Mouse (Mus musculus): ENCODE results near the gene Lsm5. TPM values are rescaled to one million over a fixed set of nuclear protein-coding genes. Genes with fewer than 3 reads are reported as not detected.
A peak's percentile ranks its signal among the peaks of the same experiment; 100 is the strongest.

Lsm5 gene
- polyA plus RNA-seq, 1 experiment, result 38.8 TPM

DNA sequence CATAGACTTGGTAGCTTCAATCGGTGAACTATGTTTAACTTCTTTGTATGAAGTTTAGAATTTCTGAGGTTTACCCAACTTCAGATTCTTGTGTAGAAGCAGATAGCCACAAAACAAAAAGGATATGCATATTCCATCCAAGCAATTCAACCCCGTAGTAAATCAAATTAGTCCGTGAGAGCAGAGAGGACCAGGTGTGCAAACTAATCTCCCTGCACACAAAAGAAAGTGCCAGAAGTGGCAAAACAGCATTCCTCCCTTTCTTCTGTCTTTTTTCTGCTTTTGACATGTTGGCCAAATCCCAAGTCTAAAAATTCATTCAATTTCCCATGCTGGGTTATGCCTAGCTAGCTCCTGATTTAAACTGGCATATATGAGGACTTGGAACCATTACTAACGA is 12.1 kb downstream of the Lsm5 start:
- Histone ChIP-seq H3K4me3 (no peak overlapping the region), H3K4me2 (ENCODE audit: low read depth) (no peak overlapping the region), H3K27me3 (ENCODE audit: control insufficient read depth, insufficient read depth, insufficient read length) (no peaks in the 10 kb centered on the region), H3K79me2 (ENCODE audit: control insufficient read depth, insufficient read depth) (no peaks in the 10 kb centered on the region), H3ac (ENCODE audit: control insufficient read depth, insufficient read length) (no peak overlapping the region), H3K36me3 (ENCODE audit: control insufficient read depth, insufficient read depth) (no peaks in the 10 kb centered on the region)
- no peak for TF ChIP-seq MYOD1 (IDR thresholded peaks at IDR 0.05; ENCODE audit: control insufficient read depth in 1 of 3, insufficient read length in 2 of 3, low read depth in 2 of 3)
- TF ChIP-seq POLR2AphosphoS2 (IDR thresholded peaks at IDR 0.05; ENCODE audit: insufficient read length, low read depth), result no peak
- TF ChIP-seq POLR2A (IDR thresholded peaks at IDR 0.05; ENCODE audit: insufficient read length, low read depth), result no peak
- TF ChIP-seq MAX (IDR thresholded peaks at IDR 0.05; ENCODE audit: low read depth), result no peak
- TF ChIP-seq CEBPB (IDR thresholded peaks at IDR 0.05; ENCODE audit: insufficient read depth, poor library complexity, severe bottlenecking), result no peak
- no peak for TF ChIP-seq MYOG (IDR thresholded peaks at IDR 0.05; ENCODE audit: control insufficient read depth in 1 of 3, insufficient read depth in 1 of 3, insufficient read length in 2 of 3, low read depth in 2 of 3)
- no peak for TF ChIP-seq TCF12 (IDR thresholded peaks at IDR 0.05; ENCODE audit: insufficient read depth, poor library complexity, severe bottlenecking)
- TF ChIP-seq TCF3 (IDR thresholded peaks at IDR 0.05; ENCODE audit: insufficient read length, low read depth), result no peak
- no peak for TF ChIP-seq REST (IDR thresholded peaks at IDR 0.05; ENCODE audit: insufficient read depth, insufficient read length)

DNA sequence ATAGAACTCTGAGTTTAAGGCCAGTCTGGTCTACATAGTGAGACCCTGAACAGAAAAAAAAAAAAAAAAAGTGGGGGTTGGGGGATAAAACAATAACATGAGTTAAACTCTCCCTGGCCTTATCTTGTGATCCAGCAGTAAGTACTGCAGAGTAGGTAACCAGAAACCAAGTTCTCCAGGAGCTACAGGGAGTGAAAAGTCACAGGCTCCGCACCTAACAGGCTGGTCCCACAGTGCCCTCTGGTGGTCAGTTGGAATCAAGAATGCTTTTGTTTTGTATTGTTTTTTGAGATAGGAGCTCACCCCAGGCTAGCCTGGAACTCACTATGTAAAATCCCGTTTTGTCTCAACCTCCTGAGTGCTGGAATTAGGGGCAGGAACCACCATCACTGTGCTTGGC is 13.3 kb downstream of the Lsm5 start:
- Histone ChIP-seq H3K4me3 (no peak overlapping the region), H3ac (ENCODE audit: control insufficient read depth, insufficient read length) (no peak overlapping the region), H3K79me2 (ENCODE audit: control insufficient read depth, insufficient read depth) (no peaks in the 10 kb centered on the region), H3K4me2 (ENCODE audit: low read depth) (no peak overlapping the region), H3K27me3 (ENCODE audit: control insufficient read depth, insufficient read depth, insufficient read length) (no peaks in the 10 kb centered on the region), H3K36me3 (ENCODE audit: control insufficient read depth, insufficient read depth) (no peaks in the 10 kb centered on the region)
- TF ChIP-seq MYOG (IDR thresholded peaks at IDR 0.05; ENCODE audit: control insufficient read depth in 1 of 3, insufficient read depth in 1 of 3, insufficient read length in 2 of 3, low read depth in 2 of 3), result no peak
- no peak for TF ChIP-seq USF1 (IDR thresholded peaks at IDR 0.05; ENCODE audit: low read depth)
- no peak for TF ChIP-seq E2F4 (IDR thresholded peaks at IDR 0.05; ENCODE audit: insufficient read depth)

DNA sequence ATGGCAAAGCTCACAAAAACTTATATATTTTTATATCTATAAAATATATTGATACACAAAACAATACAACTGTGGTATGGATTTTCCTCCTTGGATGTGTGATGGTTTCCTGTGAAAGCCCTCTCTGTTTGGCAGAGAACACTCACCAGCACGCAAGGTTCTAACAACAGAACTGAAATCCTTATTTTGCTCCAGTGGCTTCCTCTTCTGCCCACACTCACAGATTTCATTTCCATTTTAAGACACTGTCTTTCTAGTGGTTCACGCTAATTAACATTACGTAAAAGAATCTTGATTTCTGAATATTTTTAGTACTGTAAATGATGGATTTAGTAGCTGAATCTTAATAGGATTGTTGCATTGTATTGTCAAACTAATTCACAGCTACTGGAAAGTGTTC is 16.3 kb downstream of the Lsm5 start:
- Histone ChIP-seq H3K4me3 (no peak overlapping the region), H3ac (ENCODE audit: control insufficient read depth, insufficient read length) (no peak overlapping the region), H3K27me3 (ENCODE audit: control insufficient read depth, insufficient read depth, insufficient read length) (no peaks in the 10 kb centered on the region), H3K36me3 (ENCODE audit: control insufficient read depth, insufficient read depth) (no peaks in the 10 kb centered on the region), H3K79me2 (ENCODE audit: control insufficient read depth, insufficient read depth) (no peaks in the 10 kb centered on the region), H3K4me2 (ENCODE audit: low read depth) (no peak overlapping the region)
- TF ChIP-seq POLR2A (IDR thresholded peaks at IDR 0.05; ENCODE audit: insufficient read length, low read depth), result no peak
- no peak for TF ChIP-seq CEBPB (IDR thresholded peaks at IDR 0.05; ENCODE audit: insufficient read depth, poor library complexity, severe bottlenecking)
- TF ChIP-seq TCF3 (IDR thresholded peaks at IDR 0.05; ENCODE audit: insufficient read length, low read depth), result no peak
- TF ChIP-seq SRF (IDR thresholded peaks at IDR 0.05; ENCODE audit: control insufficient read depth, insufficient read length, low read depth), result no peak
- TF ChIP-seq TCF12 (IDR thresholded peaks at IDR 0.05; ENCODE audit: insufficient read depth, poor library complexity, severe bottlenecking), result no peak
- no peak for TF ChIP-seq E2F4 (IDR thresholded peaks at IDR 0.05; ENCODE audit: insufficient read depth)
- no peak for TF ChIP-seq REST (IDR thresholded peaks at IDR 0.05; ENCODE audit: insufficient read depth, insufficient read length)
- TF ChIP-seq MYOD1 (IDR thresholded peaks at IDR 0.05; ENCODE audit: control insufficient read depth in 1 of 3, insufficient read length in 2 of 3, low read depth in 2 of 3), result no peak
- no peak for TF ChIP-seq POLR2AphosphoS2 (IDR thresholded peaks at IDR 0.05; ENCODE audit: insufficient read length, low read depth)
- TF ChIP-seq USF1 (IDR thresholded peaks at IDR 0.05; ENCODE audit: low read depth), result no peak
- TF ChIP-seq MAX (IDR thresholded peaks at IDR 0.05; ENCODE audit: low read depth), result no peak
- TF ChIP-seq MYOG (IDR thresholded peaks at IDR 0.05; ENCODE audit: control insufficient read depth in 1 of 3, insufficient read depth in 1 of 3, insufficient read length in 2 of 3, low read depth in 2 of 3), result no peak

DNA sequence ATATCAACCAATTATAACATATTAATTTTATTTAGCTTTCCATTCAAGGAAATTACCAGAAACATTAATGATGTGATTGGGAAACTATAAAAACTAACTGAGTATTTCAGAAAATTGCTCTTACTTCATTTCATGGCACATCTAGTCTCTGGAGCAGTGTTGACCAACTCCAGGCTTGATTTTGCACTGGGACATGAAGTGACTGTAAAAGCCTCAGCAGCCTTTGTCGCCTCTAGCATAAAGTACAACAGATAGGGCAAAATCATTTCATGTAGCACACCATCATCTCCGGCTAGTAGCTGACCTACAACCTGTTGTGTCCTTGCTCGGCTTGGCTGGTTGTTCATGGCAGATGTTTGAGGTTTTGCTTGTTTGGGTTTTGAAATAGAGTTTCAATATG is 40.1 kb downstream of the Lsm5 start:
- no peak overlapping the region for H3K4me3 ChIP-seq
- no peaks in the 10 kb centered on the region for H3K36me3 ChIP-seq (ENCODE audit: control insufficient read depth, insufficient read depth)
- H3ac ChIP-seq (ENCODE audit: control insufficient read depth, insufficient read length), result no peak overlapping the region
- H3K27me3 ChIP-seq (ENCODE audit: control insufficient read depth, insufficient read depth, insufficient read length), result no peaks in the 10 kb centered on the region
- H3K4me2 ChIP-seq (ENCODE audit: low read depth), result no peak overlapping the region
- H3K79me2 ChIP-seq (ENCODE audit: control insufficient read depth, insufficient read depth), result no peaks in the 10 kb centered on the region
- TF ChIP-seq POLR2AphosphoS2 (IDR thresholded peaks at IDR 0.05; ENCODE audit: insufficient read length, low read depth) (no peak), SRF (IDR thresholded peaks at IDR 0.05; ENCODE audit: control insufficient read depth, insufficient read length, low read depth) (no peak), USF1 (IDR thresholded peaks at IDR 0.05; ENCODE audit: low read depth) (no peak), TCF12 (IDR thresholded peaks at IDR 0.05; ENCODE audit: insufficient read depth, poor library complexity, severe bottlenecking) (no peak), TCF3 (IDR thresholded peaks at IDR 0.05; ENCODE audit: insufficient read length, low read depth) (no peak)

DNA sequence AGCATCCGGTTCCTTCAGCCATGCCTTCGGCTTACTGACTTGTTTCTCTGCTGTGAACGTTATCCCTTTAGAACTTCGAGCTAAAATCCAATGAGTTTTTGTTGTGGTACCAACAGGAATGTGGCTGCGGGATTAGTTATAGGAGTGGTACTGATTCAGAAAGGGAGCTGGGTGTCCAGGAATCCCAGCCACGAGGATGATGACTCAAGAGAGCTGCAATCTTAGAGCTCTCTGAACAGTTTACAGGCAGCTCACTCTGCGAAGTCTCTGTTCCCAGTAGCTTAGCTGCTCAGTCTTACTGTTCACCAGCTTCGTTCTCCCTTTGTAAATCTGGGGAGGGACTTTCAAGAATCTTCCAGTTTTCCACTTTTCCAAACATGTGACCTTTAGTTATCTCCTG is 49.1 kb downstream of the Lsm5 start:
- Histone ChIP-seq H3K4me3 (no peak overlapping the region), H3K79me2 (ENCODE audit: control insufficient read depth, insufficient read depth) (no peaks in the 10 kb centered on the region)

More for the DNA sequence above, 49.1 kb downstream of the Lsm5 start:
- H3K27me3 ChIP-seq (ENCODE audit: control insufficient read depth, insufficient read depth, insufficient read length), result no peaks in the 10 kb centered on the region
- H3ac ChIP-seq (ENCODE audit: control insufficient read depth, insufficient read length), result no peak overlapping the region
- H3K4me2 ChIP-seq (ENCODE audit: low read depth), result peak overlapping the region; percentile 31
- no peaks in the 10 kb centered on the region for H3K36me3 ChIP-seq (ENCODE audit: control insufficient read depth, insufficient read depth)
- TF ChIP-seq REST (IDR thresholded peaks at IDR 0.05; ENCODE audit: insufficient read depth, insufficient read length), result no peak
- TF ChIP-seq SRF (IDR thresholded peaks at IDR 0.05; ENCODE audit: control insufficient read depth, insufficient read length, low read depth), result no peak
- no peak for TF ChIP-seq POLR2A (IDR thresholded peaks at IDR 0.05; ENCODE audit: insufficient read length, low read depth)
- peak; percentile 94 for TF ChIP-seq CEBPB (IDR thresholded peaks at IDR 0.05; ENCODE audit: insufficient read depth, poor library complexity, severe bottlenecking)
- no peak for TF ChIP-seq POLR2AphosphoS2 (IDR thresholded peaks at IDR 0.05; ENCODE audit: insufficient read length, low read depth)
- TF ChIP-seq MAX (IDR thresholded peaks at IDR 0.05; ENCODE audit: low read depth), result peak; percentile 79
